Mouse (Mus musculus): Measurements from ENCODE around the gene Ipmk.
A peak's percentile ranks its signal among the peaks of the same experiment; 100 is the strongest.
"Not testable (repeated sequence)": the region's sequence is repeated elsewhere in the genome, so short reads cannot be mapped to it uniquely, and the experiment has no call there.

Ipmk gene

GRCm38 (mm10) chr10:71373706-71374105, 26.1 kb downstream of the Ipmk start:
- no peak for DNase-seq (ENCODE audit: low spot score)

- DNase-seq (ENCODE audit: low spot score), result no peak
Measured at GRCm38 (mm10) chr10:71376014-71376413, 28.5 kb downstream of the Ipmk start.

- DNase-seq (ENCODE audit: low spot score), result no peak
Measured at GRCm38 (mm10) chr10:71380406-71380805, 32.8 kb downstream of the Ipmk start.

- DNase-seq (ENCODE audit: low spot score), result no peak
Measured at GRCm38 (mm10) chr10:71381471-71382033, 34.0 kb downstream of the Ipmk start.

- no peak for DNase-seq (ENCODE audit: low spot score)
Measured at GRCm38 (mm10) chr10:71382109-71382508, 34.5 kb downstream of the Ipmk start.

GRCm38 (mm10) chr10:71382858-71383551, 35.4 kb downstream of the Ipmk start:
- no peak for DNase-seq (ENCODE audit: low spot score)

- DNase-seq (ENCODE audit: low spot score), result not testable (repeated sequence)
Measured at GRCm38 (mm10) chr10:71383552-71383924, 36.0 kb downstream of the Ipmk start.

GRCm38 (mm10) chr10:71384159-71385044, 36.8 kb downstream of the Ipmk start:
- DNase-seq (ENCODE audit: low spot score), result no peak

- DNase-seq (ENCODE audit: low spot score), result no peak
Measured at GRCm38 (mm10) chr10:71389311-71389710, 41.7 kb downstream of the Ipmk start.

GRCm38 (mm10) chr10:71398383-71399145, 51.0 kb downstream of the Ipmk start:
- DNase-seq (ENCODE audit: low spot score), result no peak

GRCm38 (mm10) chr10:71399399-71399798, 51.8 kb downstream of the Ipmk start:
- DNase-seq (ENCODE audit: low spot score), result no peak

- no peak for DNase-seq (ENCODE audit: low spot score)
Measured at GRCm38 (mm10) chr10:71399987-71400386, 52.4 kb downstream of the Ipmk start.

GRCm38 (mm10) chr10:71400818-71401646, 53.5 kb downstream of the Ipmk start:
- DNase-seq (ENCODE audit: low spot score), result no peak

- DNase-seq (ENCODE audit: low spot score), result no peak
Measured at GRCm38 (mm10) chr10:71403638-71404037, 56.1 kb downstream of the Ipmk start.

- no peak for DNase-seq (ENCODE audit: low spot score)
Measured at GRCm38 (mm10) chr10:71405523-71406217, 58.1 kb downstream of the Ipmk start.

GRCm38 (mm10) chr10:71409948-71410347, 62.4 kb downstream of the Ipmk start:
- no peak for DNase-seq (ENCODE audit: low spot score)

GRCm38 (mm10) chr10:71413401-71413800, 65.8 kb downstream of the Ipmk start:
- DNase-seq (ENCODE audit: low spot score), result no peak

- no peak for DNase-seq (ENCODE audit: low spot score)
Measured at GRCm38 (mm10) chr10:71421531-71421930, 74.0 kb downstream of the Ipmk start.

GRCm38 (mm10) chr10:71422047-71423037, 74.8 kb downstream of the Ipmk start:
- peak; percentile 29 for DNase-seq (ENCODE audit: low spot score)
